Mouse (Mus musculus) embryonic facial prominence, embryonic 10.5 days (tissue): ENCODE results near the gene Tmprss13. TPM values are rescaled to one million over a fixed set of nuclear protein-coding genes. Genes with fewer than 3 reads are reported as not detected.

ENCODE experiments used
- DNase-seq: peaks from one replicate; pipeline ENCODE4 v3.0.0-alpha.2; 2017; ENCODE audit warnings: low spot score
- H3K27ac ChIP-seq: fragments of 300-500 bp; sonication (generic); replicated peaks from 2 replicates; pipeline ENCODE4 v1.5.1; 2016; ENCODE audit warnings: mild to moderate bottlenecking
- H3K27me3 ChIP-seq: fragments of 300-500 bp; sonication (generic); replicated peaks from 2 replicates; pipeline ENCODE4 v1.6.1; 2016; ENCODE audit warnings: low read depth, mild to moderate bottlenecking; ENCODE audit not compliant: poor library complexity, severe bottlenecking
- H3K36me3 ChIP-seq: fragments of 300-500 bp; sonication (generic); replicated peaks from 2 replicates; pipeline ENCODE4 v1.6.1; 2016; ENCODE audit warnings: mild to moderate bottlenecking, moderate library complexity
- H3K4me1 ChIP-seq: fragments of 300-500 bp; sonication (generic); 2 replicates; pipeline ENCODE4 v1.6.1; 2016
- H3K4me3 ChIP-seq: fragments of 300-500 bp; sonication (generic); 2 replicates; pipeline ENCODE4 v1.5.1; 2016; ENCODE audit warnings: mild to moderate bottlenecking, moderate library complexity
- H3K9me3 ChIP-seq: fragments of 300-500 bp; sonication (generic); 2 replicates; pipeline ENCODE4 v1.6.1; 2016; ENCODE audit warnings: mild to moderate bottlenecking
- WGBS: fragments of 180-500 bp; shearing (Covaris S2); methylation state at CpG from one replicate; pipeline ENCODE4 v1.1.7; 2016; 5-methylcytosine and 5-hydroxymethylcytosine counted together
- polyA plus RNA-seq: library from polyadenylated mRNA; unstranded; fragments of >200 nt; fragmentation: Nextera tagmentation; extraction: Ambion mirVana; gene quantifications from 2 replicates; pipeline ENCODE4 v1.2.1, GENCODE M21; 2016

Tmprss13 gene
- polyA plus RNA-seq, 1 experiment from 2014 or later, result 1.0 TPM

DNA sequence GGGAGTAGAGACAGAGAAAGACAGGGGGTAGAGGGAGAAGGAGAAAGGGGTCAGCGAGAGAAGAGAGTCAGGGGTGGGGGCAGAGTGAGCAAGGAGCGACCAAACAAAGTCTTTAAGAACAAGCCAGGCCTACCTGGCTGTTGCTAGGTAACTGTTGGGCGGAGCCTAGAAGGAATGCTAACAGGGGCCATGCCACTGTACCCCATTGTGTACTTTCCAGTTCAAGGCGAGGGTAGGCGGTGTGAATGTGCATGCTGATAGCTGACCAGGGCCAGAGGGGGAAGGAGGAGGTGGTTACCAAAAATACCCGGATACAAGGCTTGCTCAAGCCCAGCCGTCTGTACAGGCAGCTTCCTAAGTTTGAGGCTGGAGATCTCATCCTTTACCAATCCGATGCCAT, 17.1 kb upstream of the Tmprss13 start:
- H3K4me3 ChIP-seq, result no peak overlapping the region
- no peak for DNase-seq
- H3K9me3 ChIP-seq, result no peaks in the 10 kb centered on the region; the same call in 1 of the 2 replicates
- no peaks in the 10 kb centered on the region for H3K36me3 ChIP-seq
- 88% methylated on average over 8 of the region's 8 CpGs for WGBS
- peaks cover 4% of the 10 kb centered on the region; the same call in 1 of the 2 replicates for H3K4me1 ChIP-seq
- no peak overlapping the region for H3K27ac ChIP-seq
- H3K27me3 ChIP-seq, result 0 out of 2 replicates have a peak, but pooled peaks cover 6% of the 10 kb centered on the region

- no peaks in the 10 kb centered on the region for H3K36me3 ChIP-seq
- no peaks in the 10 kb centered on the region for H3K27me3 ChIP-seq
- 82% methylated on average over 12 of the region's 12 CpGs for WGBS
- no peak overlapping the region for H3K4me3 ChIP-seq
- H3K9me3 ChIP-seq, result no peaks in the 10 kb centered on the region
- no peak overlapping the region for H3K27ac ChIP-seq
- no peaks in the 10 kb centered on the region for H3K4me1 ChIP-seq
- DNase-seq, result no peak
These were observed 12.0 kb upstream of the Tmprss13 start for GRCm38 (mm10) chr9:45306746-45307410.

DNA sequence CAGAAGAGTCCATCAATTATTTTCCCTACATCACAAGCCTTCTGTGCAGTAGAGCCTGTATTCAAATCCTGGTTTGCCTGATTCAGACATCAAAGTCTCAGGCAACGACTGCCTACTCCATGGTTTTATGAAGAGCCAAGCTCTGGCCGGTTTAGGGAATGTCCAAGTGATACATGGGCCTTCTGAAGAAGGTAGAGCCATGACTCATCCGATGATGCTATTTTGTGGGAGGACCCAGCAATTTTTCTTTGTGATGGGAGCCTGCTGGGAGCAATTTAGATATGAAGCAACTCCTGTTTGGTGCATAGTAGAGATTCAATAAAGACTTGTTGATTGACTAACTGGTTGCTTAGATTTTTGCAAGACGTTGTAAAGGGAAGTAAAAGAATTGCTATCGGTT, 10.4 kb upstream of the Tmprss13 start:
- Histone ChIP-seq H3K4me3 (no peak overlapping the region), H3K27me3 (no peaks in the 10 kb centered on the region), H3K36me3 (no peaks in the 10 kb centered on the region), H3K27ac (no peak overlapping the region), H3K9me3 (no peaks in the 10 kb centered on the region), H3K4me1 (no peaks in the 10 kb centered on the region)
- no peak for DNase-seq
- 89% methylated on average over 5 of the region's 5 CpGs for WGBS

GRCm38 (mm10) chr9:45311858-45312257, 7.0 kb upstream of the Tmprss13 start:
- WGBS, result 86% methylated on average over 6 of the region's 6 CpGs
- Histone ChIP-seq H3K36me3 (no peaks in the 10 kb centered on the region), H3K27ac (no peak overlapping the region), H3K4me1 (no peaks in the 10 kb centered on the region), H3K27me3 (peaks cover under 1% of the 10 kb centered on the region; the same call in 1 of the 2 replicates), H3K9me3 (no peaks in the 10 kb centered on the region), H3K4me3 (no peak overlapping the region)
- no peak for DNase-seq

- Histone ChIP-seq H3K4me1 (no peaks in the 10 kb centered on the region), H3K4me3 (no peak overlapping the region), H3K27ac (no peak overlapping the region), H3K9me3 (no peaks in the 10 kb centered on the region), H3K27me3 (peaks cover 20% of the 10 kb centered on the region), H3K36me3 (no peaks in the 10 kb centered on the region)
- WGBS, result 82% methylated on average over 3 of the region's 3 CpGs
- no peak for DNase-seq
These were observed 5.0 kb upstream of the Tmprss13 start for GRCm38 (mm10) chr9:45313913-45314312.

DNA sequence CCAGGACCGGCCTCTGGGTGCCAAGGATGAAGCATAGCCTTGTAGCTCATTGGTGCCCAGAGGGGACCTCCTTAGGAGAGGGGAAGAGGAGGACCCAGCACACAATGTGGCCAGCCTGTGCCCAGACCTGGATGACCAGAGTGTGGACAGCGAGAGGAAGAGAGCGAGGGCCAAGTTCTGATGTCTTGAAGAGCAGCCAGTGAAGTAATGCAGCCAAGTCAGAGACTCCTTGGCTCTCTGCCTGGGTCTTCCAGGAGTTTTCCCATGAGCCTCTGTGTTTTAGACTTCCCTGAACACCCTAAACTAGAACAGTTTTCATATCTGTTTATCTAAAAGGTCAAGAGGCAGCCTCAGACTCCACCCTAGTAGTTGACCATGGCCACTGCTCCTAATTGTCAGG, 1.3 kb upstream of the Tmprss13 start:
- Histone ChIP-seq H3K27ac (no peak overlapping the region), H3K27me3 (peaks cover 32% of the 10 kb centered on the region), H3K36me3 (no peaks in the 10 kb centered on the region), H3K4me1 (no peaks in the 10 kb centered on the region), H3K4me3 (no peak overlapping the region), H3K9me3 (no peaks in the 10 kb centered on the region)
- WGBS, result 86% methylated on average over 3 of the region's 3 CpGs
- DNase-seq, result no peak

GRCm38 (mm10) chr9:45321465-45321864, 2.6 kb downstream of the Tmprss13 start:
- WGBS, result 85% methylated on average over 6 of the region's 6 CpGs
- Histone ChIP-seq H3K9me3 (no peaks in the 10 kb centered on the region), H3K4me1 (no peaks in the 10 kb centered on the region), H3K27ac (no peak overlapping the region), H3K27me3 (peaks cover 32% of the 10 kb centered on the region), H3K4me3 (no peak overlapping the region), H3K36me3 (no peaks in the 10 kb centered on the region)
- DNase-seq, result no peak

- H3K4me1 ChIP-seq, result no peaks in the 10 kb centered on the region
- no peak overlapping the region for H3K4me3 ChIP-seq
- H3K27me3 ChIP-seq, result peaks cover 30% of the 10 kb centered on the region
- 87% methylated on average over 4 of the region's 4 CpGs for WGBS
- no peak overlapping the region for H3K27ac ChIP-seq
- no peaks in the 10 kb centered on the region for H3K36me3 ChIP-seq
- no peak for DNase-seq
- no peaks in the 10 kb centered on the region for H3K9me3 ChIP-seq
These were observed 3.1 kb downstream of the Tmprss13 start for GRCm38 (mm10) chr9:45321946-45322430.

GRCm38 (mm10) chr9:45326390-45326789, 7.5 kb downstream of the Tmprss13 start:
- no peak for DNase-seq
- no peaks in the 10 kb centered on the region for H3K36me3 ChIP-seq
- no peaks in the 10 kb centered on the region for H3K9me3 ChIP-seq
- H3K4me1 ChIP-seq, result no peaks in the 10 kb centered on the region
- H3K4me3 ChIP-seq, result no peak overlapping the region
- no peak overlapping the region for H3K27ac ChIP-seq
- 92% methylated on average over 9 of the region's 9 CpGs for WGBS
- H3K27me3 ChIP-seq, result 0 out of 2 replicates have a peak, but pooled peaks cover 3% of the 10 kb centered on the region

GRCm38 (mm10) chr9:45328263-45328662, 9.4 kb downstream of the Tmprss13 start:
- 87% methylated on average over 4 of the region's 4 CpGs for WGBS
- Histone ChIP-seq H3K27me3 (0 out of 2 replicates have a peak, but pooled peaks cover 3% of the 10 kb centered on the region), H3K36me3 (no peaks in the 10 kb centered on the region), H3K27ac (no peak overlapping the region), H3K4me1 (no peaks in the 10 kb centered on the region), H3K9me3 (no peaks in the 10 kb centered on the region), H3K4me3 (no peak overlapping the region)
- DNase-seq, result no peak

GRCm38 (mm10) chr9:45329577-45329976, 10.7 kb downstream of the Tmprss13 start:
- no peaks in the 10 kb centered on the region for H3K4me1 ChIP-seq
- no peak for DNase-seq
- 0 out of 2 replicates have a peak, but pooled peaks cover 3% of the 10 kb centered on the region for H3K27me3 ChIP-seq
- 87% methylated on average over 6 of the region's 6 CpGs for WGBS
- no peak overlapping the region for H3K4me3 ChIP-seq
- H3K36me3 ChIP-seq, result no peaks in the 10 kb centered on the region
- no peak overlapping the region for H3K27ac ChIP-seq
- H3K9me3 ChIP-seq, result no peaks in the 10 kb centered on the region

DNA sequence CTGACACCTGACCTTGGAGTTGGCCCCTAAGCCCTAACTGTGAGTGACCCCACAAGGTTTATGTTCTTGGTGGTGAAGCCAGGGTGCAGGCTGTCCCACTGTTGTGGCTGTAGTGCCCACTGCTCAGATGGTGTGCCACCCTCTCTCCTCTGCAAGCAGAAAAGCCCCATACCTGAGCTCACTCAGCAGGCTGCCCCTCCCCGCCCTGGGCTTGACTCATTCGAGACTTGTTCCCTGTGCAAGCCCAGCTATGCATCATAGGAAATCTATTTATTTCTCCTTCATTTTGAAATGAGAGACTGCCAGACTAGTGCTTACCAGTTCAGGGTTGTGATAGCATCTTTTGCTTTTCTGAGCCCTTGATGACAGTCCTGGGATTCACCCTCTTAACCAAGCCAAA, 18.5 kb downstream of the Tmprss13 start:
- H3K4me3 ChIP-seq, result no peak overlapping the region
- no peak overlapping the region for H3K27ac ChIP-seq
- no peaks in the 10 kb centered on the region for H3K9me3 ChIP-seq
- no peaks in the 10 kb centered on the region for H3K36me3 ChIP-seq
- no peak for DNase-seq
- H3K4me1 ChIP-seq, result no peaks in the 10 kb centered on the region
- peaks cover 4% of the 10 kb centered on the region; the same call in 1 of the 2 replicates for H3K27me3 ChIP-seq
- 72% methylated on average over 2 of the region's 2 CpGs for WGBS

- Histone ChIP-seq H3K4me1 (no peaks in the 10 kb centered on the region), H3K4me3 (no peak overlapping the region), H3K9me3 (no peaks in the 10 kb centered on the region), H3K36me3 (no peaks in the 10 kb centered on the region), H3K27ac (no peak overlapping the region), H3K27me3 (peaks cover 4% of the 10 kb centered on the region; the same call in 1 of the 2 replicates)
- 88% methylated on average over 3 of the region's 3 CpGs for WGBS
- no peak for DNase-seq
These were observed 24.2 kb downstream of the Tmprss13 start for GRCm38 (mm10) chr9:45343066-45343465.
